Mouse (Mus musculus): ENCODE data around the gene Emp3.

DNA sequence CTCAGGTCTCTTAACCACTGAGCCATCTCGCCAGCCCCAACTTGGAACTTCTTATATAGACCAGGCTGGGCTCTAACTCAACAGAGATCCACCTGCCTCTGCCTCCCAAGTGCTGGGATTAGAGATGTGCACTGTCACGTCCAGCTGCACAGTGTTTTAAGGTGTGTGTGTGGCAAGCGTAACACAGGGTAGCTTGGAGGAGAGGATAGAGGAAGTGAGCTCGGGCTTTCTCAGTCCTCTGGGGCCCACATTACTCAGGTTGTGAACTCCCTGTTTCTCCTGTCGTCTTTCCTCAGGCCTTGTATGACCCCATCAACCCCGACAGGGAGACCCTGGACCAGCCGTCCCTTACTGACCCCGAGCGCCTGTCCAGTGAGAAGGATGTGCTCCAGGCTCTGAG is 14.6 kb downstream of the Emp3 start:
- TF ChIP-seq POLR2A (IDR thresholded peaks at IDR 0.05; ENCODE audit: low read depth, low read length) (no peak), CTCF (IDR thresholded peaks at IDR 0.05; ENCODE audit: borderline replicate concordance, insufficient read depth, low read length) (no peak)

Measured in embryonic fibroblast, embryonic 13.5 days (primary cell).